7 mouse cellular contexts compared by ENCODE assay signal in the genomic region with DNA sequence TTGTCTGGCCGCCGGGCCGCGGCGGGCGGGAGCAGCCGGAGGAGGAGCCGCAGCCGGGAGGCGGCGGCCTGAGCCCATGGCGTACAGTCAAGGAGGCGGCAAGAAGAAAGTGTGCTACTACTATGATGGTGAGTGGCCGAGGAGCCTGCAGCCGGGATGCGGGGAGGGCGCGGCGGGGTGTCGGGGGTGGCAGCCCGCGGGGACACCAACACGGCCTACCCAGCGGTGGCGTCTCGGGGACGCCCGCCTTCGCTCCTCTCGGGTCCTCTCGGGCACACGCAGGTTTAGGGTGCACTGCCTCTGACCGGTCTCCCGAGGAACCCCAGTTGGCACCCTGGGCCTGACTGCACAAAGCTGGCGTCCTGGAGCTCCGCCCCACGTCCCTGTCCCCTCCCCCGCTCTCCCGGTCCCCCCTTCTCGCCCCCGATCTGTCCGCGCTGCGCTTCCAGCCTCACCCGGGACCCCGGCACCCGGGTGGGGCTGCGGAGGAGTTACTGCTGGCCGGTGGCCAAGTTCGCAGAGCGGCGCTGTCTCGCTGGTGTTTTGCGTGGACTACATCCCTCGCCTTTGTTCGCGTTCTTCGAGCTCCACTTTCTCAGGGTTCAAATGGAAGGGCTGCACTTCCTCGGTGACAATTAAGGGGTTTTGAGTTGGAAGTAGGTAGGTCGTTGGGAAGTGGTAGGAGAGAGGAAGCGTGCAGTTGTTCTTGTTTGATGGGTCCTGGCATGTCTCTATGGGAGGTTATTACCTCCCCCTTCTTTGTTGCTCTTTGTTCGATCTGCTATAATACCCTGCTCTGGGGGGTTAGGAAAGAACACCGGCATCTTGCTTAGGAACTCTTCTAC. TPM values are rescaled to one million over a fixed set of nuclear protein-coding genes. Genes with fewer than 3 reads are reported as not detected.
DNase-seq lines count a peak whose midpoint lies in the region; ATAC-seq lines count a peak whose summit lies in the region.

No protein-coding gene starts in this region.

- intact Hi-C loops in left cerebral cortex, postnatal 10 days (cut with DNase I): no loop called here

- peak; percentile 70 for DNase-seq in MN1 (ENCODE audit: low spot score)
- DNase-seq in c-Kit-positive CD71-positive TER-119-negative erythroid progenitor cells, embryonic 14.5 days (ENCODE audit: low read depth): peak; percentile 33
- peak; percentile 47 to 57 for DNase-seq in frontal cortex, postnatal 14 days (ENCODE audit: low spot score in 2 of 2)
- DNase-seq in left cerebral cortex, postnatal 10 days (ENCODE audit: extremely low spot score in 1 of 2, low spot score in 2 of 2): peak; percentile 50 to 86
- DNase-seq in right cerebral cortex, postnatal 10 days (ENCODE audit: low spot score in 2 of 2): peak; percentile 77 to 78

- ATAC-seq in intestine, embryonic 15.5 days: peak; percentile 86
- peak; percentile 47 for ATAC-seq in megakaryocyte progenitor cell, adult 5-6 weeks (replicated peaks; ENCODE audit: poor library complexity)

- peak overlapping the region; percentile 84 for H3K4me2 ChIP-seq in intestine, embryonic 15.5 days (replicated peaks)

- peak overlapping the region; percentile 99 for H3K4me3 ChIP-seq in intestine, embryonic 15.5 days (replicated peaks)

- no peaks in the 10 kb centered on the region for H3K27me3 ChIP-seq in intestine, embryonic 15.5 days (replicated peaks)

- no peaks in the 10 kb centered on the region for H3K9me3 ChIP-seq in intestine, embryonic 15.5 days

- under 1% methylated on average over 62 of the region's 63 CpGs for WGBS in intestine, embryonic 15.5 days

- H3K9ac ChIP-seq in intestine, embryonic 15.5 days: peak overlapping the region; percentile 99

- H3K4me1 ChIP-seq in intestine, embryonic 15.5 days (replicated peaks): peaks cover 5% of the 10 kb centered on the region

- H3K27ac ChIP-seq in intestine, embryonic 15.5 days: peak overlapping the region; percentile 98

- H3K36me3 ChIP-seq in intestine, embryonic 15.5 days: no peaks in the 10 kb centered on the region

RNA-seq across cellular contexts. Expression of a gene that starts 0.6 kb away (rescaled TPM):
- polyA plus RNA-seq in intestine, embryonic 15.5 days (2015; fragmentation: Nextera tagmentation; extraction: Ambion mirVana): 160 and 173 TPM in 2 replicates
- 100 to 1,000 TPM; 124 to 125 TPM for total RNA-seq in left cerebral cortex, postnatal 10 days (2021)
- total RNA-seq in megakaryocyte progenitor cell, adult 5-6 weeks (2015): 203 and 211 TPM in 2 replicates
- 166 and 185 TPM in 2 replicates for total RNA-seq in megakaryocyte progenitor cell, adult 5-6 weeks (2017)

Comparison
In these comparisons a context has a peak if more than half of its experiments do, and no peak if none do; other contexts are left out.
1. Peak in every context shown above with its lines: DNase-seq, ATAC-seq, H3K4me3 ChIP-seq and H3K27ac ChIP-seq.